Mouse (Mus musculus): ENCODE results near the gene Tenm4. TPM values are rescaled to one million over a fixed set of nuclear protein-coding genes. Genes with fewer than 3 reads are reported as not detected.

Gene Tenm4
- polyA plus RNA-seq, 1 experiment from 2014 or later = 11.4 TPM

DNA sequence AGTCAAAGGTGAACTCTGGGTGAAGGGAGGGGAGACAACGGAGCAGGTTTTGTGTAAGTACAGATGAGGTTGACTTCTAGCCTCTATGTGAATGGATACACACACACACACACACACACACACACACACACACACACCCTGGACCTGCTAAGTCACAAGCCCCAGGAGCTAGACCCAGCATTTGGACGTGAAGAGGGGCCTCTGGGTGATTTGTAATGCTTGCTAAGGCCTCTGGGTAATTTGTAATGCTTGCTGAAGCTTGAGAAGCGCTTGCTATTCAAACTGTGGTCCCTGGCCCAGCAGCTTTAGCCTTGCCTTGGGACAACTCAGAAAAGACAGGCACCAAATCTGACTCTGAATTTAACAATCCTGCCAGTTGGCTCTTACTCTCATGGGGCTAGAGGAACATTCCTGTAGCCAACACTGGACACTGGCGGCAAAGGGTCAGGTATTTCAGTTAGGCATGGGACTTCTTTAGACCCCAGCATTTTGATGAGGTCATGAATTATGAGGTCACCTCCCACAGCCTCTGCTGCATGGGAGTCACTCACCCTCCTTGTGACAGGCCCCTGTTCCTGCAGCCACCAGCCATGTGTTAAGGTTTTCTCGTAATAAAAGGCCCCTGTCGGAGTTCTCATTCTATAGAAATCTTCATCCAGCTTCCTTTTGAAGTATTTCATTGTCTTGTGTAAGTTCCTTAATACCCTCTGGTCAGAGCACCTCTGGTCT is 237.3 kb downstream of the Tenm4 start:
- H3K4me3 ChIP-seq (ENCODE audit: low read depth, low read length) = no peak overlapping the region
- peaks cover 8% of the 10 kb centered on the region for H3K27me3 ChIP-seq (ENCODE audit: control insufficient read depth, insufficient read depth, low read length)
- 79% methylated on average over 6 of the region's 6 CpGs for WGBS (ENCODE audit: insufficient replicate concordance)
- ATAC-seq (replicated peaks; ENCODE audit: insufficient number of reproducible peaks, low FRiP score, low TSS enrichment) = no peak
- no peak overlapping the region for H3K4me2 ChIP-seq
- no peak overlapping the region for H3K27ac ChIP-seq (ENCODE audit: low read depth, low read length)
- no peak overlapping the region for H3K9ac ChIP-seq (ENCODE audit: low read depth, low read length)
- no peaks in the 10 kb centered on the region for H3K36me3 ChIP-seq (ENCODE audit: control insufficient read depth, insufficient read depth, low read length)
- no peaks in the 10 kb centered on the region for H3K4me1 ChIP-seq (ENCODE audit: control insufficient read depth, insufficient read depth, low read length)
- no peaks in the 10 kb centered on the region for H3K9me3 ChIP-seq (replicated peaks; ENCODE audit: control insufficient read depth, low read length)

DNA sequence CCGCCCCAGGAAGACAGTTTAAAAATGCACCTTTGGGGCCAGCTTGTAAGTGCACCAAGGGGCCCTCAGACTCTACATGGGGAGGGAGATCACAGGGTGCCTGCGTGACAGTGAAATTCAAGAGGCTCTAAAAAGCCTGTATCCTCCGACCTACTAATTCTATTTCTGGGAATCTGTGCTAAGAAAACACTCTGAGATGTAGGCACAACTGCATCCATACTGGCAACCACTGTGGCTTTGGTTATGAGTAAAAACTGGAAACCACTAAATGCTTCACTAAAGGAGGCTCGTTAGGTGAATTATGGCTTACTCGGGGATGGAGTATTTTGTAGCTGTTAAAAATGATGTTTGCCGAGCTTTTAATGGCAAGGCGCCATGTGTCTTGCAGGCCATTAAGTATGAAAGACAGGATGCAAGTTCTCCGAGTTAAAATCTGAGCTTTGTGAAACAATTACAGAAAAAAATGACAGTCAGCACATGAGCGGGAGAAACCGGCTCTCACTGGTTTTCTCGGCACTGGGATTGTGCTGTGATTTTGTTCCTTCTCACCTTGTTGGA is 238.4 kb downstream of the Tenm4 start:
- Histone ChIP-seq H3K4me3 (ENCODE audit: low read depth, low read length) (no peak overlapping the region), H3K9me3 (replicated peaks; ENCODE audit: control insufficient read depth, low read length) (no peaks in the 10 kb centered on the region), H3K4me1 (ENCODE audit: control insufficient read depth, insufficient read depth, low read length) (no peaks in the 10 kb centered on the region), H3K4me2 (no peak overlapping the region), H3K36me3 (ENCODE audit: control insufficient read depth, insufficient read depth, low read length) (no peaks in the 10 kb centered on the region), H3K9ac (ENCODE audit: low read depth, low read length) (no peak overlapping the region), H3K27me3 (ENCODE audit: control insufficient read depth, insufficient read depth, low read length) (peaks cover 8% of the 10 kb centered on the region), H3K27ac (ENCODE audit: low read depth, low read length) (no peak overlapping the region)
- no peak for ATAC-seq (replicated peaks; ENCODE audit: insufficient number of reproducible peaks, low FRiP score, low TSS enrichment)
- WGBS (ENCODE audit: insufficient replicate concordance) = 75% methylated on average over 11 of the region's 11 CpGs

DNA sequence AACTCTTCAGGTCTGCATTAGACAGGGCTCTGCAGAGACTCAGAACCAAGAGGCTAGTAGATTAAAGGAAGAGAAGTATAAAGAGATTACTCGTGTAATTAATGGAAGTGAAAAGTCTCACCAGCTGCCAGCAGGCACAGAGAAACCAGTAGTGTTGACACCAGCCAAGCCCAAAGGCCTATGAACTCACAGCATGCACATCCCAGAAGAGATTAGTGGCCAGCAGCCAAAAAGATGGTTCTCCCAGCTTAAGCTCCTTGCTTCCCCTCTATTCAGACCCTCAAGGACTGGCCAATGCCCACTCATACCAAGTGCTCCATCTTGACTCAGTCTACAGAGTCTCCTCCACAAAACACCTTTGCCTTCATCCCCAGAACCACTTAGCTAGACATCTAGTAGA is 242.8 kb downstream of the Tenm4 start:
- H3K4me2 ChIP-seq = no peak overlapping the region
- WGBS (ENCODE audit: insufficient replicate concordance) = 45% methylated on average over 1 of the region's 1 CpGs
- H3K4me1 ChIP-seq (ENCODE audit: control insufficient read depth, insufficient read depth, low read length) = no peaks in the 10 kb centered on the region
- H3K36me3 ChIP-seq (ENCODE audit: control insufficient read depth, insufficient read depth, low read length) = no peaks in the 10 kb centered on the region
- no peak overlapping the region for H3K4me3 ChIP-seq (ENCODE audit: low read depth, low read length)
- no peak for ATAC-seq (replicated peaks; ENCODE audit: insufficient number of reproducible peaks, low FRiP score, low TSS enrichment)
- H3K27ac ChIP-seq (ENCODE audit: low read depth, low read length) = no peak overlapping the region
- H3K27me3 ChIP-seq (ENCODE audit: control insufficient read depth, insufficient read depth, low read length) = peaks cover 23% of the 10 kb centered on the region
- H3K9me3 ChIP-seq (replicated peaks; ENCODE audit: control insufficient read depth, low read length) = no peaks in the 10 kb centered on the region
- no peak overlapping the region for H3K9ac ChIP-seq (ENCODE audit: low read depth, low read length)

DNA sequence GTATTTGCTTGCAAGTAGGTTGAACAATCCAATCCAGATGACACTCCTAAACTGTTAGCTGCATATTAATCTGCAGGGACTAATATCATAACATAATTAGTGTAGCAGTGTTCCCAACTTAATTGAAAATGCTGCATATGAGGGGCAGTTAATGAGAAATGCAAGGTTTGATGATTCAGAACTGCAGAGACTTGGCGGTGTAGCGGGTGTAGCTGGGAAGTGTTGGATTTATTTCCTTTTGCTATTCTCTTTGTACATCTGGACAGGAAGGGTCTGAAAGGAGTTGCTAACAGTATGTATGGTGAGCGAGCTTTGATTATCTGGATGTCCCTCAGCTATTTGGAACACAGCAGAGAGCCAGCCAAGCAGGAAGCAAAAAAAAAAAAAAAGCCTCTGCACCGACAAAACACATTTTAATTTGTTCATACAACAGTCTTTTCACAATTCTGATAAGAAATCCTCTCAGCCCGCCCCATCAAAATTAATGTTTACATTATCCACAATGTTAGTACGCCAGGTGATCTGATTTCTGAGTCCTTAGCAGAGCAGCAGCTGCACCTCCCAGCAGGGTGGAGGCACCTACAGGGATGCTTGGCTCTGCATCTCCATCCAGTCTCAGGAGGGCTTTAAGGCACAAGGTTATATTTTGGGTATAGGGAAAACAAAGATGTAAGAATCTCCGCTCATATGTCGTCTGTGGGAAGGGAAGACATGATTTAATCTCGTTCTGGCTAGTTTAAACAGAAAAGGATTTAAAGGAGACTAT is 243.4 kb downstream of the Tenm4 start:
- ATAC-seq (replicated peaks; ENCODE audit: insufficient number of reproducible peaks, low FRiP score, low TSS enrichment) = no peak
- no peak overlapping the region for H3K9ac ChIP-seq (ENCODE audit: low read depth, low read length)
- H3K27me3 ChIP-seq (ENCODE audit: control insufficient read depth, insufficient read depth, low read length) = peaks cover 28% of the 10 kb centered on the region
- no peak overlapping the region for H3K4me3 ChIP-seq (ENCODE audit: low read depth, low read length)
- H3K4me1 ChIP-seq (ENCODE audit: control insufficient read depth, insufficient read depth, low read length) = no peaks in the 10 kb centered on the region
- H3K4me2 ChIP-seq = no peak overlapping the region
- H3K27ac ChIP-seq (ENCODE audit: low read depth, low read length) = no peak overlapping the region
- 70% methylated on average over 9 of the region's 9 CpGs for WGBS (ENCODE audit: insufficient replicate concordance)
- H3K9me3 ChIP-seq (replicated peaks; ENCODE audit: control insufficient read depth, low read length) = no peaks in the 10 kb centered on the region
- H3K36me3 ChIP-seq (ENCODE audit: control insufficient read depth, insufficient read depth, low read length) = no peaks in the 10 kb centered on the region

DNA sequence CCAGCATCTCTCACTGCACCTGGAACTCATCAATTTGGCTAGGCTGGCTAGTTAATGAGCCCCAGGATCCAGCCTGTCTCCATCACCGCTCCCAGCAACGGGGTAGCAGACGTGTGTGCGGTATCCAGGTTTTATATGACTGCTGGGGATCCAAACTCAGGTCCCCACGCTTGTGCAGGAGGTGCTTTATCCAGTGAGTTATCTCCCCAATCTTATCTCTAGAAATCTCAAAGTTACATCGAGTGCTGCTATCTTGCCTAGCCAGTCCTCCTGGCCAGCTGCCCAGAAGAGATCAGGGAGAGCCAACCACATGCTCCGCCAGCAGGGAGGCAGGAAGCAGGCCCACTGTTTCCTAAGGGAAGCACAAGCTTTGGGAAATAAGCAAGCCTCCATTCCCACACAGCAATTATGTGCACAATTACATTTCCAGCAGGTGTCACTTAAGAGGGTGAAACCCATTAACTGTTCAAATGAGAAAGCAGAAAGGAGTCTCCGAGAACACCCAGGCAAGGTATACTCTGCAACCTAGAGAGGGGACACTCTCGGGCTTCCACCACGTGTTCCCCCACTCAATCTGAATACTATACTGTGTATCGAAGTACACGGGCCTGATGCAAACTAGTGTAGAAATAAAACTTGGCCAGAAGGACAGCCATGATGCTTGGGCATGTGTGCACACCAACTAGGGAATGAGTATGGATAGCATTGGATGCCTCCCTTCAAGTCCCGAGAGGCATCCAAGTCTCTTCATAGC is 246.4 kb downstream of the Tenm4 start:
- Histone ChIP-seq H3K27me3 (ENCODE audit: control insufficient read depth, insufficient read depth, low read length) (peaks cover 30% of the 10 kb centered on the region), H3K4me2 (no peak overlapping the region), H3K4me3 (ENCODE audit: low read depth, low read length) (no peak overlapping the region), H3K9ac (ENCODE audit: low read depth, low read length) (no peak overlapping the region), H3K36me3 (ENCODE audit: control insufficient read depth, insufficient read depth, low read length) (no peaks in the 10 kb centered on the region), H3K27ac (ENCODE audit: low read depth, low read length) (no peak overlapping the region), H3K4me1 (ENCODE audit: control insufficient read depth, insufficient read depth, low read length) (peaks cover 7% of the 10 kb centered on the region; the same call in 1 of the 2 replicates), H3K9me3 (replicated peaks; ENCODE audit: control insufficient read depth, low read length) (no peaks in the 10 kb centered on the region)
- ATAC-seq (replicated peaks; ENCODE audit: insufficient number of reproducible peaks, low FRiP score, low TSS enrichment) = no peak
- 76% methylated on average over 13 of the region's 13 CpGs for WGBS (ENCODE audit: insufficient replicate concordance)

DNA sequence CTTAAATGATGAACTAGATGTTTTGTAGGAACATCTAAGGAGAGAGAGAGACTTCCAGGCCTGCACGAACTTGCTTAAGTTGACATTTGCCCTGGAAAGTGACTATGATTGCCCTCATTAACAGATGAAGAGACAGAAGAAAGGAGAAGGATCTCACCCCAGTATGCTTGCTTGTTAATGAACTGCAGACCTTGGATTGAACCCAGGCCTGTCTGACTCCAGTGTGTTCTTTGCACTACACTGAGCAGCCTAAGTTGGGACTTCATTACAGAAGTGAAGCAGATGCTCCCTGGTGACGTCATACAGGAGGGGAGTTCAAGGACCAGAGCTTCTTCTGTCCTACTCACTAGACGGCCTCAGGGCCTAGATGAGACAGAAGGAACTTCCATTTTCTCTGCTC is 247.1 kb downstream of the Tenm4 start:
- Histone ChIP-seq H3K4me1 (ENCODE audit: control insufficient read depth, insufficient read depth, low read length) (peaks cover 7% of the 10 kb centered on the region; the same call in 1 of the 2 replicates), H3K4me2 (no peak overlapping the region), H3K27ac (ENCODE audit: low read depth, low read length) (no peak overlapping the region), H3K36me3 (ENCODE audit: control insufficient read depth, insufficient read depth, low read length) (no peaks in the 10 kb centered on the region), H3K27me3 (ENCODE audit: control insufficient read depth, insufficient read depth, low read length) (peaks cover 33% of the 10 kb centered on the region), H3K9ac (ENCODE audit: low read depth, low read length) (no peak overlapping the region), H3K9me3 (replicated peaks; ENCODE audit: control insufficient read depth, low read length) (no peaks in the 10 kb centered on the region), H3K4me3 (ENCODE audit: low read depth, low read length) (no peak overlapping the region)
- no peak for ATAC-seq (replicated peaks; ENCODE audit: insufficient number of reproducible peaks, low FRiP score, low TSS enrichment)
- 68% methylated on average over 3 of the region's 3 CpGs for WGBS (ENCODE audit: insufficient replicate concordance)

DNA sequence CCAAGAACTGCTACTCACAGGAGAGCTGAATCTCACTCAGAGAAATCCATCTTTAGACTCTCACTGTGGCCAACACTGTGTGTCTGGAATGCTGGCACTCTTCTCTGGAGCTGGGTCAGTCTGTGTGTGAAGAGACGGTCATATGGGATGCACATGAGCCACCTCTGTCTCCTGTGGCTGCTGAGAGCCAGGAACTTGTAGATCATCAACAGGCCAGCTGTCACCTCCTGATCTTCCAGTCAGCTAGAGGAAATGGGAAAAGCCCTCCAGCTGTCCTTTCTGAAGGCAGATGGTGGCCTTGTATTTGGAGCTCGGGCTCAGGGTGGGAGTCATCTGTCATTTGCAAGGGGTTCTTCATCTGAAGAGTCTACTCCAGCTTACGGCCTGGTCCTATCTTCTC is 249.0 kb downstream of the Tenm4 start:
- peaks cover 41% of the 10 kb centered on the region for H3K27me3 ChIP-seq (ENCODE audit: control insufficient read depth, insufficient read depth, low read length)
- WGBS (ENCODE audit: insufficient replicate concordance) = 61% methylated on average over 3 of the region's 3 CpGs
- H3K4me2 ChIP-seq = no peak overlapping the region
- H3K9ac ChIP-seq (ENCODE audit: low read depth, low read length) = no peak overlapping the region
- no peaks in the 10 kb centered on the region for H3K36me3 ChIP-seq (ENCODE audit: control insufficient read depth, insufficient read depth, low read length)
- no peak overlapping the region for H3K4me3 ChIP-seq (ENCODE audit: low read depth, low read length)
- peaks cover 7% of the 10 kb centered on the region; the same call in 1 of the 2 replicates for H3K4me1 ChIP-seq (ENCODE audit: control insufficient read depth, insufficient read depth, low read length)
- no peak overlapping the region for H3K27ac ChIP-seq (ENCODE audit: low read depth, low read length)
- no peak for ATAC-seq (replicated peaks; ENCODE audit: insufficient number of reproducible peaks, low FRiP score, low TSS enrichment)
- H3K9me3 ChIP-seq (replicated peaks; ENCODE audit: control insufficient read depth, low read length) = no peaks in the 10 kb centered on the region

DNA sequence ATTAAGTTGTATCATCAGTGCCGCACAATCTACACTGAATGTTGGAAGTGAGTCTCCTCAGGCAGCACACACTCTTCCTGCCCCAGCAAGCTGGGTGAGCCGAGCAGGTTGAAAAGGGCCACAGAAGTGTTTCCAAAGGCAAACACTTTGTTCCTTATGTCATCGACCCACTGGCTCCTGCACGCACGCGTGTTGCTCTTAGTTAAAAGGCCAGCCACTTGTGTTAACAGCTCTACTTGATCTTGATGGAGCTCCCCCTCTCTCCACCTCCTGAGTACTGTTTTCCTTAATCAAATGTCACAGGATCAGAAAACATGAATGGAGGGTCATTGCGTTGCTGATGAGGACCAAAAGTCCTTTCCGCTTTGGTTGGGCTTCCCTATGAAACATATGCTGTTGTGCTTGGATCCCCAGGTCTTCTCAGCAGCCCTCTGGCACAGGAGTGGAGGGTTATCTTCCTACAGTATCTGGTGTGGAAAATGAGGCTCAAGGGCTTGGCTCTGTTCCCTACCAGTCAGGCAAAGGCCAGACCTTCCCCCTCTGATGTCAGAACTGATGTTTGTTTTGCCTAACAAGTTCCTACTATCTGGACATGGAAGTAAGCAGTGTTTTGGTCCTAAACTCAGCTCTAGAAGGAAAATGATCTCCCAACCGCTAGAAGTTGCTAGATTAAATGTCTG is 250.0 kb downstream of the Tenm4 start:
- peaks cover 36% of the 10 kb centered on the region for H3K27me3 ChIP-seq (ENCODE audit: control insufficient read depth, insufficient read depth, low read length)

More for the DNA sequence above, 250.0 kb downstream of the Tenm4 start:
- peak; percentile 77 for ATAC-seq (replicated peaks; ENCODE audit: insufficient number of reproducible peaks, low FRiP score, low TSS enrichment)
- Histone ChIP-seq H3K4me3 (ENCODE audit: low read depth, low read length) (no peak overlapping the region), H3K9ac (ENCODE audit: low read depth, low read length) (no peak overlapping the region), H3K27ac (ENCODE audit: low read depth, low read length) (no peak overlapping the region), H3K4me1 (ENCODE audit: control insufficient read depth, insufficient read depth, low read length) (peaks cover 7% of the 10 kb centered on the region; the same call in 1 of the 2 replicates), H3K36me3 (ENCODE audit: control insufficient read depth, insufficient read depth, low read length) (no peaks in the 10 kb centered on the region), H3K4me2 (no peak overlapping the region), H3K9me3 (replicated peaks; ENCODE audit: control insufficient read depth, low read length) (no peaks in the 10 kb centered on the region)
- WGBS (ENCODE audit: insufficient replicate concordance) = 29% methylated on average over 9 of the region's 9 CpGs

Measured in heart, embryonic 11.5 days (tissue).